Mouse (Mus musculus): ENCODE data around the gene Prdm1. TPM values are rescaled to one million over a fixed set of nuclear protein-coding genes. Genes with fewer than 3 reads are reported as not detected.

Prdm1 gene
- total and polyA plus RNA-seq, 2 experiments: 0.18 to 0.28 TPM

- DNase-seq (ENCODE audit: extremely low read depth, low read depth, low spot score): no peak
- Histone ChIP-seq H3K4me3 (ENCODE audit: insufficient read depth, low read depth, low read length) (no peak overlapping the region), H3K9ac (ENCODE audit: low read depth, low read length) (no peak overlapping the region), H3K4me1 (ENCODE audit: control insufficient read depth, insufficient read depth, low read length) (no peaks in the 10 kb centered on the region), H3K79me2 (ENCODE audit: control insufficient read depth, insufficient read depth, low read length) (no peaks in the 10 kb centered on the region), H3K36me3 (ENCODE audit: control insufficient read depth, insufficient read depth, low read length) (no peaks in the 10 kb centered on the region), H3K27ac (replicated peaks; ENCODE audit: insufficient read depth, low read depth, low read length) (no peak overlapping the region), H3K27me3 (ENCODE audit: control insufficient read depth, insufficient read depth, low read length) (no peaks in the 10 kb centered on the region)
- 79% methylated on average over 10 of the region's 10 CpGs for WGBS
- no peak for TF ChIP-seq POLR2A (IDR thresholded peaks at IDR 0.05; ENCODE audit: extremely low read depth, insufficient read depth, low read length)
- no peak for TF ChIP-seq CTCF (IDR thresholded peaks at IDR 0.05; ENCODE audit: low read depth, low read length)
Observed at GRCm38 (mm10) chr10:44409054-44409453, 119.2 kb downstream of the Prdm1 start.

- H3K4me1 ChIP-seq (ENCODE audit: control insufficient read depth, insufficient read depth, low read length): no peaks in the 10 kb centered on the region
- H3K36me3 ChIP-seq (ENCODE audit: control insufficient read depth, insufficient read depth, low read length): no peaks in the 10 kb centered on the region
- no peak for DNase-seq (ENCODE audit: extremely low read depth, low read depth, low spot score)
- H3K27me3 ChIP-seq (ENCODE audit: control insufficient read depth, insufficient read depth, low read length): no peaks in the 10 kb centered on the region
- TF ChIP-seq POLR2A (IDR thresholded peaks at IDR 0.05; ENCODE audit: extremely low read depth, insufficient read depth, low read length) (no peak), CTCF (IDR thresholded peaks at IDR 0.05; ENCODE audit: low read depth, low read length) (no peak)
- H3K27ac ChIP-seq (replicated peaks; ENCODE audit: insufficient read depth, low read depth, low read length): no peak overlapping the region
- no peak overlapping the region for H3K9ac ChIP-seq (ENCODE audit: low read depth, low read length)
- no peaks in the 10 kb centered on the region for H3K79me2 ChIP-seq (ENCODE audit: control insufficient read depth, insufficient read depth, low read length)
- no peak overlapping the region for H3K4me3 ChIP-seq (ENCODE audit: insufficient read depth, low read depth, low read length)
- WGBS: 69% methylated on average over 7 of the region's 7 CpGs
Observed at GRCm38 (mm10) chr10:44403415-44403814, 124.9 kb downstream of the Prdm1 start.

- Histone ChIP-seq H3K27ac (replicated peaks; ENCODE audit: insufficient read depth, low read depth, low read length) (no peak overlapping the region), H3K4me3 (ENCODE audit: insufficient read depth, low read depth, low read length) (no peak overlapping the region), H3K9ac (ENCODE audit: low read depth, low read length) (no peak overlapping the region), H3K36me3 (ENCODE audit: control insufficient read depth, insufficient read depth, low read length) (no peaks in the 10 kb centered on the region), H3K27me3 (ENCODE audit: control insufficient read depth, insufficient read depth, low read length) (no peaks in the 10 kb centered on the region), H3K4me1 (ENCODE audit: control insufficient read depth, insufficient read depth, low read length) (no peaks in the 10 kb centered on the region), H3K79me2 (ENCODE audit: control insufficient read depth, insufficient read depth, low read length) (no peaks in the 10 kb centered on the region)
- no peak for TF ChIP-seq CTCF (IDR thresholded peaks at IDR 0.05; ENCODE audit: low read depth, low read length)
- TF ChIP-seq POLR2A (IDR thresholded peaks at IDR 0.05; ENCODE audit: extremely low read depth, insufficient read depth, low read length): no peak
- no peak for DNase-seq (ENCODE audit: extremely low read depth, low read depth, low spot score)
- 89% methylated on average over 10 of the region's 10 CpGs for WGBS
Observed at GRCm38 (mm10) chr10:44401600-44401999, 126.7 kb downstream of the Prdm1 start.

- H3K79me2 ChIP-seq (ENCODE audit: control insufficient read depth, insufficient read depth, low read length): no peaks in the 10 kb centered on the region
- no peak overlapping the region for H3K9ac ChIP-seq (ENCODE audit: low read depth, low read length)
- H3K36me3 ChIP-seq (ENCODE audit: control insufficient read depth, insufficient read depth, low read length): no peaks in the 10 kb centered on the region
- no peaks in the 10 kb centered on the region for H3K27me3 ChIP-seq (ENCODE audit: control insufficient read depth, insufficient read depth, low read length)
- no peak overlapping the region for H3K4me3 ChIP-seq (ENCODE audit: insufficient read depth, low read depth, low read length)
- H3K27ac ChIP-seq (replicated peaks; ENCODE audit: insufficient read depth, low read depth, low read length): no peak overlapping the region
- H3K4me1 ChIP-seq (ENCODE audit: control insufficient read depth, insufficient read depth, low read length): no peaks in the 10 kb centered on the region
- no peak for DNase-seq (ENCODE audit: extremely low read depth, low read depth, low spot score)
- 76% methylated on average over 13 of the region's 13 CpGs for WGBS
- no peak for TF ChIP-seq POLR2A (IDR thresholded peaks at IDR 0.05; ENCODE audit: extremely low read depth, insufficient read depth, low read length)
- TF ChIP-seq CTCF (IDR thresholded peaks at IDR 0.05; ENCODE audit: low read depth, low read length): no peak
Observed at GRCm38 (mm10) chr10:44400602-44401001, 127.7 kb downstream of the Prdm1 start.

- Histone ChIP-seq H3K79me2 (ENCODE audit: control insufficient read depth, insufficient read depth, low read length) (no peaks in the 10 kb centered on the region), H3K27me3 (ENCODE audit: control insufficient read depth, insufficient read depth, low read length) (no peaks in the 10 kb centered on the region), H3K4me3 (ENCODE audit: insufficient read depth, low read depth, low read length) (no peak overlapping the region), H3K36me3 (ENCODE audit: control insufficient read depth, insufficient read depth, low read length) (no peaks in the 10 kb centered on the region), H3K4me1 (ENCODE audit: control insufficient read depth, insufficient read depth, low read length) (no peaks in the 10 kb centered on the region), H3K27ac (replicated peaks; ENCODE audit: insufficient read depth, low read depth, low read length) (no peak overlapping the region), H3K9ac (ENCODE audit: low read depth, low read length) (no peak overlapping the region)
- DNase-seq (ENCODE audit: extremely low read depth, low read depth, low spot score): no peak
- TF ChIP-seq POLR2A (IDR thresholded peaks at IDR 0.05; ENCODE audit: extremely low read depth, insufficient read depth, low read length): no peak
- TF ChIP-seq CTCF (IDR thresholded peaks at IDR 0.05; ENCODE audit: low read depth, low read length): no peak
- WGBS: 72% methylated on average over 3 of the region's 3 CpGs
Observed at GRCm38 (mm10) chr10:44400119-44400518, 128.2 kb downstream of the Prdm1 start.

- Histone ChIP-seq H3K27me3 (ENCODE audit: control insufficient read depth, insufficient read depth, low read length) (no peaks in the 10 kb centered on the region), H3K9ac (ENCODE audit: low read depth, low read length) (no peak overlapping the region), H3K4me1 (ENCODE audit: control insufficient read depth, insufficient read depth, low read length) (no peaks in the 10 kb centered on the region), H3K79me2 (ENCODE audit: control insufficient read depth, insufficient read depth, low read length) (no peaks in the 10 kb centered on the region), H3K36me3 (ENCODE audit: control insufficient read depth, insufficient read depth, low read length) (no peaks in the 10 kb centered on the region), H3K27ac (replicated peaks; ENCODE audit: insufficient read depth, low read depth, low read length) (no peak overlapping the region), H3K4me3 (ENCODE audit: insufficient read depth, low read depth, low read length) (no peak overlapping the region)
- TF ChIP-seq POLR2A (IDR thresholded peaks at IDR 0.05; ENCODE audit: extremely low read depth, insufficient read depth, low read length) (no peak), CTCF (IDR thresholded peaks at IDR 0.05; ENCODE audit: low read depth, low read length) (no peak)
- WGBS: 93% methylated on average over 8 of the region's 8 CpGs
- DNase-seq (ENCODE audit: extremely low read depth, low read depth, low spot score): no peak
Observed at GRCm38 (mm10) chr10:44392855-44393254, 135.4 kb downstream of the Prdm1 start.

Data from liver, adult 2 months (tissue).